8 mouse cellular contexts compared by ENCODE assay signal in the genomic region with DNA sequence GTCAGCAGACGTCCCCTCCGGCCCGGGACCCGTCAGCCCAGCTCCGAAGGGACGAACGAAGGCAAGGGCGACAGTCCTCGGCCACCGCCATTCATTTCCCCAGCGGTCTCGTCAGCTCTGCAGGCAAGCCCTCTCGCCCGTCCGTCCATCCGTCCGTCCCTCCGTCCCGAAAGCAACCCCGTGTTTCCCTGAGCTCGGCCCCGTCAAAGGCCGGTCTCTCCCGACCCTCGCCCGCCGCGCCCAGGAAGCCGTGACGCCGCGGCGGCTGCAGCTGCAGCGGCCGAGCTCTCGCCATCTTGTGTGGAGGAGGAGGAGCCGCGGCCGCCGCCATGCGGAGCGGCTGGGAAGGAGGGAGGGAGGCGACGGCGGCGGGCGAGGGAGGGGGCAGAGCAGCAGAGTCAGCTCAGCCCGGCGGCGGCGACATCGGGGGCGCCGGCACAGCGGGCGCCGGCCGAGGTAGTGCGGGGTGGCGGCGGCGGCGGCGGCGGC. TPM values are rescaled to one million over a fixed set of nuclear protein-coding genes. Genes with fewer than 3 reads are reported as not detected.
DNase-seq lines count a peak whose midpoint lies in the region; ATAC-seq lines count a peak whose summit lies in the region.

No protein-coding gene starts in this region.

- no peaks in the 10 kb centered on the region for H3K27me3 ChIP-seq in megakaryocyte, embryonic 14.5 days (replicated peaks)

- peak; percentile 48 for ATAC-seq in common myeloid progenitor, adult 5-6 weeks (replicated peaks; ENCODE audit: low read depth, poor library complexity, severe bottlenecking)

- DNase-seq in adipocyte (ENCODE audit: low spot score): peak; percentile 64
- DNase-seq in gastrocnemius, adult 8-10 months (ENCODE audit: low spot score in 2 of 2): peak; percentile 46 to 70
- DNase-seq in induced T-regulatory cell, adult 2 months (ENCODE audit: low read depth): peak; percentile 88
- DNase-seq in left cerebral cortex, adult 9 months (ENCODE audit: low spot score in 2 of 2): peak; percentile 52 to 69
- DNase-seq in right cerebral cortex, postnatal 10 days (ENCODE audit: low spot score in 2 of 2): peak; percentile 90
- peak; percentile 69 to 75 for DNase-seq in urinary bladder, postnatal 36 days (ENCODE audit: low spot score in 2 of 2)

- H3K9me3 ChIP-seq in megakaryocyte, embryonic 14.5 days: no peaks in the 10 kb centered on the region

- peaks cover 45% of the 10 kb centered on the region for H3K36me3 ChIP-seq in megakaryocyte, embryonic 14.5 days (replicated peaks; ENCODE audit: low read length)

- H3K4me1 ChIP-seq in megakaryocyte, embryonic 14.5 days: peaks cover 34% of the 10 kb centered on the region

- H3K4me3 ChIP-seq in megakaryocyte, embryonic 14.5 days (replicated peaks): peak overlapping the region; percentile 97

RNA-seq across cellular contexts. Expression of a gene that starts 0.4 kb away (rescaled TPM):
- 101 and 143 TPM in 2 replicates for total RNA-seq in common myeloid progenitor, adult 5-6 weeks (2017)
- 10 to 100 TPM; 71.3 to 85.3 (median 74.4) TPM for total RNA-seq in gastrocnemius, adult 8-10 months (2022)
- 4.1 and 10.8 TPM in 2 replicates for polyA plus RNA-seq in megakaryocyte, embryonic 14.5 days (2012; ENCODE audit: insufficient read depth, low replicate concordance)

RNA-seq across cellular contexts. Expression of a gene that starts 42.7 kb away (rescaled TPM):
- total RNA-seq in common myeloid progenitor, adult 5-6 weeks (2017): not detected in 2 replicates
- not detected for total RNA-seq in gastrocnemius, adult 8-10 months (2022)
- polyA plus RNA-seq in megakaryocyte, embryonic 14.5 days (2012; ENCODE audit: insufficient read depth, low replicate concordance): not detected in 2 replicates

Comparison
In these comparisons a context has a peak if more than half of its experiments do, and no peak if none do; other contexts are left out.
1. Peak in every context shown above with its lines: DNase-seq, ATAC-seq and H3K4me3 ChIP-seq.